Mouse (Mus musculus) heart, adult 2 months (tissue): ENCODE results near the gene Tfeb.

Experiments used
- CTCF ChIP-seq: fragments of 200-600 bp; IDR thresholded peaks from 2 replicates; pipeline ENCODE4 v1.8.1; 2022; ENCODE audit warnings: antibody characterized with exemption, mild to moderate bottlenecking, moderate library complexity
- POLR2A ChIP-seq: fragments of 200-500 bp; IDR thresholded peaks from 2 replicates; pipeline ENCODE4 v1.6.1; 2011; ENCODE audit warnings: mild to moderate bottlenecking, low read depth, low read length, control low read depth; ENCODE audit not compliant: insufficient read depth

GRCm38 (mm10) chr17:47767456-47768141, 30.8 kb downstream of the Tfeb start:
- TF ChIP-seq POLR2A (no peak), CTCF (no peak)
